Mouse (Mus musculus): Measurements from ENCODE around the gene Mtfp1.
A peak's percentile ranks its signal among the peaks of the same experiment; 100 is the strongest.
"Not testable (repeated sequence)": the region's sequence is repeated elsewhere in the genome, so short reads cannot be mapped to it uniquely, and the experiment has no call there.

The Mtfp1 gene

DNA sequence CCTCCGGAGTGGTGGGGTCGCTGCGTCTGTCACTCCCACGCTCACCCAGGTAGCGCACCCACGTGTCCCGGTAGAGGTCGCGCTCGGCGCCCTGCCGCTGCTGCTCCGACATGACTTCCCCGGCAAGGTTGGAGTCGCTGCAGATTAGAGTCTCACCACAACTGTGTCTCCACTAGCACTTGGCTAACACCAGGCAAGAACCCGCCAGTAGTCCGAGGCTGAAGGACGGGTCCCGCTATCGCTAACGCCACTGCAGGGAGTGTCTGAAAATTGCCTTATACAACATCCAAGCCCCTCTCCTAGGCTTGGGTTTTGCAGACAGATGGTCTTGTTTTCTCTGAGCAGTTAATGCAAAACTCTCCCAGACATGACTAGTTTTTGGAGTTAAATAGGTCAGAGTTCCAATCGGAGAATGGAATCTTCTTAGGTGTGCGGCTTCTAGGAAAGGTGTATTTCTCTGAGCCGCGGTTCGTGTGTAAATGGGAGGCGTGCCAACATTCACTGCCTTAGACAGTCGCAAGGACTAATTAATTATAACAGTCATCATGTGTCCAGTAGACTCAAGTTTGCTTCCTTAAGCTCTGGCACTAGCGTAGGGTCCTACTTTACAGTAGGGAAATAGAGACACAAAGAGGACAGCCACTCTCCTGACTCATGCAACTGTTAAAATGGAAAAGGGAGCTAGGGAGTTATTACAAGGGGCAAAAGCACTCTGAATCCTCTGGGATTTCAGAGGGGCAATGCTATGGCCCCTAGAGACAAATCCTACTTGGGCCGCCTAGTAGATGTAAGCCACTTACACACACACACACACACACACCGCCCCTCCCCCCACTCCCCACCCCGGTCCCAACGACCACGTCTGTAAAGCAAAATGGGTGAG, at the start of gene Mtfp1:
Gene Mtfp1, minus strand, starts transcription at position 275 of the 883 bp plus-strand sequence.
- DNase-seq = peak; percentile 77

DNA sequence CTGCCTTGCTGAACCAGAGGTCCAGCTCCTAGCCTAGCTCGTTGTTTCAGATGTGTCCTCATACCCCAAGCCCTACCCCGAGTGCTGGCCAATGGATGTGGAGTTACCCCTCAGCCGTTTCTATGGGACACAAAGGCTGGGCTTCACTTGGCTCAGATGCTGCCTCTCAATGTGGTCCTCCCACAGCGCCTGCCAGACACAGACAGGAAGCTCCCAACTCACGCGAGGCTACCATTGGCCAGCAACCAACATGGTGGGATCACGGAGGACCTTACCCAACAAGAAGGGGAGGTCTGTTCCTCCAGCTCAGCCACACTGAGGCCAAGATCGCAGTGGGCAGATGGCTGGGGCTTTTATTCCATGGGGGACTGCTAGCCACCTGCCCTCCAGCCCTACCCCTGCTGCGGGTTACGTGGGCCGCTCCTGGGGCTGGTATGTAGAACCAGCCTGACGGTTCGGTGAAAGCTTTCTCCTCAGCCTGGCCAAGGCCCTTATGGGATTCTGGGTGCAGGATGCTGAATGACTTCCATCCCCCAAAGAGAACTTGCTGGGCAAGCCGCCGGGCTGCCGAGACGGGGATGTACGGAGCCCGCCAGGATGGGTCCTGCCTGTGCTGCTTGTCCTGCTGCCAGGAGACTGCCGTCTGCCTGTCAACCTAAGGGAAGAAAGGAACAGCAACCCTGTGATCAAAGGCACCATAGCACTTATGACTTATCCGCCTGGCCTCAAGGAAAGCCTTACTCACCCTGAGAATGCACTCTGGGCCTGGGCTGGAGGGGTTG, 48.2 kb upstream of the Mtfp1 start:
- no peak for DNase-seq

DNA sequence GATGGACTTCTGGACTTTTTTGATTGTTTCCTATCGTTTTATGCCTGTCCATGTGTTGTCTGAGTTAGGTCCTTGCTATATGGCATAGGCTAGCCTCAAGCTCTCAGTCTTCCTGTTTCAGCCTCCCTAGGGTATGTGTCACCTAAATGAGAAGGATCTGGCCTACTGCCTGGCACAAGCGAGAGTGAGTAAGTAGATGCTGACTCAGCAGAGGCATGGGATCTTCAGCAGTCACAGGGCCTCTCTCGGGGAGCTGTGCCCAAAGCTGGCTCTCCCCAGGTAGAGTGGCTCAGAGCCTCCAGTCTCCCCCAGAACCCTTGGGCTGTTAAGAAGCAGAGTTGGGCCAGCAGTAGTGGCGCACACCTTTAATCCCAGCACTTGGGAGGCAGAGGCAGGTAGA, 47.1 kb upstream of the Mtfp1 start:
- no peak for DNase-seq

DNA sequence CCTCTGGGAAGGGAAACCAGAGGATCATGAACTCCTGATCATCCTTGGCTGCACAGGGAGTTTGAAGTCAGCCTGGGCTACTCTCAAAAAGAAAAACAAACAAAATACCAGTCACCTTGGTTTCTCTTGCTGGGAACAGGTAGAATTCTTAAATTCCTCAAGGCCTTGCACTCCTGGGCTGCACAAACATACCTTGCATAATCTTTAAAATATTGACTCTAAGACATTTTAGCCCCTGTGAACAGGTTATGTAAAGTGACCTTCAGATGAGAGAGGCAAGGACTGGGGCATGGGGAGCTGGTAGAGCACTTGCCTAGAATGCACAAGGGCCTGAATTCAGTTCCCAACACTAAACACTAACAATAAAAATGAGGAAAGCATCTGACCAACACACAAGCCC, 46.3 kb upstream of the Mtfp1 start:
- DNase-seq = no peak

DNA sequence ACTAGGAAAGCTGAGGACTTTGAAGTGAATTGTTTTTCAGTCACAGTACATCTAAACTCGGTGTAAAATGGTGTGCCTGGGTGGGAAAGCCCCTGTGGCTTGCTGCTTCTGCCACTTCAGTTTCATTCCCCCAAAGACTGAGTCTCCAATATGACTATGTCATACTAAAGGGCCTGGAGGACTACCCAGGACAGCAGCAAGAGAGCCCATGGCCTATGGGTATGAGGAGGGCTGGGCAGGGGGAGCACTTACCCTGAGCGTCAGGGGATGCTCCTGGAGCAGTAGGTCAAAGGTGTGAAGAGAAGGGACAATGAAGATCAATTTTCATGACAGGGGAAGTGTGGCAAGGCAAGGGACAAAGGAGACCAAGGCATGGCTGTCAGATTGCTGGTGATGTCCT, 43.7 kb upstream of the Mtfp1 start:
- no peak for DNase-seq

DNA sequence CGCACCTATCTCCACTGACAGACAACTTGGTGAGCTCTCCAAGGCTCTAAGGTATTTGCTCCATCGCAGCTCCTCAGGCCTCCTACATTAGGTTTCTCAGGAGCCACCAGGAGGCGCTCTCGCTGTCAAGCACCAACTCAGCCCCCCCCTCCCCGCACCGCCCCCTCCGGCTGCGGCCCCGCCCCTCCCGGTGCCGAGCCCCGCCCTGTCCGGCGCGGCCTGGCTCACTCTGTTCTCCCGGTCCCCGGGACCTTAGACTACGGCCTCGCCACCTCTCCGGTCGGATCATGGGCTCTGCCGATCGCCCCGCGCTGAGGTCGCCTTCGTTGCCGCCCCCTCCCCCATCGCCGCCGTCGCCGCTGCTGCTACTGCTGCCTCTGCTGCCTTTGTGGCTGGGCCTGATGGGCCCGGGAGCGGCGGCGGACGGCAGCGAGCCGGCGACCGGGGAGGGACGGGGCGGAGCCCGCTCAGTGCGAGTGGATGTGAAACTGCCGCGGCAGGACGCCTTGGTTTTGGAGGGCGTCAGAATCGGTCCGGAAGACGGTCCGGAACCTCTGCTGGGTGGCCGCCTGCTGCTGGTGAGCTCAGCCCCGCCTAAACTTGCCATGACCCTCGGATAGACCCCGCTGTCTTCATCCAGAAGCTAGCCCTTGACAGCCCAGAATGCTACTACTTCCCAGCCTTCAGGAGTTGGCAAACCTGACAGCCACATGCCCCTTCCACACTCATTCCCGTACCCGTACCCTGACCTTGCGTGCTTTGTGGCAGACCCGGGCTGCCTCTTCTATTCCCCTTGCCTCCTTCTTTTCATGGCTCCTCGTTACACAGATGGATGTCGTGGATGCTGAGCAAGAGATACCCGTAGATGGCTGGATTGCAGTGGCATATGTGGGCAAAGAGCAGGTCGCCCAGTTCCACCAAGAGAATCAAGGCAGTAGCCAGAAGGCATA, 40.0 kb upstream of the Mtfp1 start, which contains the start of gene Rnf215:
Gene Rnf215, plus strand, starts transcription at position 217 of the 950 bp plus-strand sequence.
- DNase-seq = peak; percentile 81

DNA sequence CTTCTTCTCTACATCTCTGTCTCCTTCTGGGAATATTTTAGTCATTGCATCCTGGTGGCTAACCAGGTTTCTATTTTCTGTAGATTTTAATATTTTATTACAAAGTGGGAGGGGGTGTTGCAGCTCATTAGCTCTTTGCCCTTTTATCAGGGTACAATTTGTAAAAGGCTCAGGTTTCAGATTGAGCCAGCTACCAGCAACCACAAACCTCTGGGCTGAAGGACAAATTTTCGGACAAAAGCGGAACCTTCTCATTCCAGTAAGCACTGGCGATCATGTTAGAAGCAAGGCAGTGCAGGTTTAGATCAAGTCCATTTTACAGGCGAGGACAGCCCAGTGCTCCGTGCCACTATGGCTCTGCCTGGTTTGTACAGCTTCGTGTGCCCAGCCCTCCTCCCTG, 39.2 kb upstream of the Mtfp1 start:
- no peak for DNase-seq

DNA sequence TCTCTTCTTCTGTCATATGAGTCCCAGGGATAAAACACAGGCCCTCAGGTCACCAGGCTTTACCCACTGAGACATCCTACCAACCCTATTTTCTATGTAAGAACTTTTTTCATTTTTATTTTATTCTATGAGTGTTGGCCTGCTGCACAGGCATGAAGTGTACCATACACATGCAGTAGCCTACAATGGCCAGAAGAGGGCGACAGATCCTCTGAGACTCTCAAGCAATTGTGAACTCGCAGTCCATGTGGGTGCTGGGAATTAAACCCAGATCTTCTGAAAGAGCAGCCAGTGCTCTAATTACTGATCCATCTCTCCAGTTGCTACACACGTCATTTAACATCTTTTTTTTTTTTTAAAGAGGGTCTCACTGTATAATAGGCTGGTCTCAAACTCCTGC, 38.2 kb upstream of the Mtfp1 start:
- no peak for DNase-seq

DNA sequence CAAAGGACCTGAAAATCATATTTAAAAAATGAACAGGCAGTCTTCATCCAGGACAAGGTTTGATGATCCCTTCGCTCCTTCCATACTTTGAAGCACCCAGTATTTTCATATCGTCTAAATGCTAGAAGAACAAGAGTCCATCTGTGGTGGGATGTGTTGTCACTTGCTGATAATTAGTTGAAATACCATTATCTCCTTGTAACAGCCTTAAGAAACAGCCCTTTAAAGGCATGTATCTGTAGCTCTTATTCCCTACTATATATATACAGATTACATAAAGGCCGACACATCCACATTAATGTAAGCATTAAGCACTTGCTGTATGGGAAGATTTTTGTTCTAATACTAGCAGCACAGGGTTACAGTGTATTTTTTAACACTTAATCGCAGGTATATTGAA, 33.2 kb upstream of the Mtfp1 start:
- not testable (repeated sequence) for DNase-seq

DNA sequence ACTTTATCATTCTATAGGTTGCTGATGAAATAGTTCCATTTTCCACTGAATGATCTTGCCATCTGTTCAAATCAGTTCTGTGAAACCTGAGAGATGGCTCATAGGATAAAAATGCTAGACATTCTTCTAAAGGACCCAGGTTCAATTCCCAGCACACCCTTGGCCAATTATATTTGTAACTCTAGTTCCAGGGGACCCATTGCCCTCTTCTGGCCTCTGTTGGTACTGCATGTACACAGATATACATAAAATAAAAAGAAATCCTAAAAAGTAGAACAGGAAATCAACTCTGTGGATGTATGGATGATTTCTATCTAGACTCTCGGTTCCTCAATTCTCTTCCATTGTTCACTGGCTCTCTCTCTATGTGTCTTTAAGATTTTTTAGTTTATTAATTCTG, 31.8 kb upstream of the Mtfp1 start:
- DNase-seq = no peak

DNA sequence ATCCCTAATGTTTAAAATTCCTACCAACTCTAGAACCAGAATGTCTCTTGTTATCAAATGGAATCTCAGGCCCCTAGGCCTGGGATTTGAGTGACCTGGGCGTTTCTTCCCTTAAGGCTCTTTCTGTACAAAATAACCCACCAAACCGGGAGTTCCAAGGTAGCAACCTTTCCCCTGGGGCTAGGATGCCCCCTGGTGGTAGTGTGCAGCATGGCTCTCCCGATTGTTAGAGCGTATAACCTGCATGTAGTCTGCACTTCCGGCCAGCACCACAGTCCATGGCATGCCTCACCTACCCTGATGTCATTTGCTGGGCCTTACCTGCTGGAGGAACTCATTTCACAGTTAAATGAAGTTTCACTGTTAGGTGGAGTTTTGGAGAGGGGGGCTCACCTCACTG, 28.7 kb upstream of the Mtfp1 start:
- DNase-seq = peak; percentile 37

DNA sequence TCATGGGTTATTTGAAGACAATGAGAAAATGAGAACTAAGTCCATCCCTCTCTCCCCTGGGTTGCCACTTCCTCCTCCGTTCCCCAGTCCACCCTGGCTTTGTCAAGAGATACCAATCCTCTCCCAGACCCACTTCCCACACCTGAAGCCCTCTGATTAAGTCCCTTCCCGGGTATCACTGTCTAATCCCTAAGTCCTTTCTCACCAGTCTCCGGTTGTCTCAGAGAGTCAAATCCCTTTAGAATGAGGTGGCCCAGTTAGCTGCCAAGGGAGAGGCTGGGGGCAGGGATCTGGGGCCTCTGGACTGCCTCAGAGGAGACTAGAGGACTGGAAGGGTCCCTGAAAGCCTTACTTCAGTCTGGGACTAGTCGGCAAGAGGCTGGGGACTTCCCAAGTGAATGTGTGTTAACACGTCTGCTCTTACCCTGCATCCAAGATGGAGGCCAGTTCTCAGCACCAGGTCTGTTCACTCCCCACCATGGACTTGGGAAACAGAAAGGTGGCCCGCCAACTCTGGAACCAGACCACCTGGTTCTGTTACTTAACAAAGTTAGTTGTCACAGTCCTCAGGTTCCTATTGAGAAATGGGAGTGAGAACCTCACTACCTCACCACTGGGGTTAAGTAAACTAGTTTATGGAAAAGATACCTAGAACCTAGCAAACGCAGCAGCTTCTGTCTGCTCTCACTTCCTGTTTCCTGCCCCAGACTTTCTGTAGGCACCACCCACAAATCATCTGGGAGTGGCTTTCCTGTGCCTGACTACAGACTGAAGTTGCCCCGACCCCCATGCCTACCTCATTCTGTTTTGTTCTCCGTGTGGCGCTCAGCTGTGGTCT, 27.7 kb upstream of the Mtfp1 start, which contains the start of gene Sec14l2:
Gene Sec14l2, minus strand, starts transcription at position 674 of the 838 bp plus-strand sequence.
- no peak for DNase-seq

DNA sequence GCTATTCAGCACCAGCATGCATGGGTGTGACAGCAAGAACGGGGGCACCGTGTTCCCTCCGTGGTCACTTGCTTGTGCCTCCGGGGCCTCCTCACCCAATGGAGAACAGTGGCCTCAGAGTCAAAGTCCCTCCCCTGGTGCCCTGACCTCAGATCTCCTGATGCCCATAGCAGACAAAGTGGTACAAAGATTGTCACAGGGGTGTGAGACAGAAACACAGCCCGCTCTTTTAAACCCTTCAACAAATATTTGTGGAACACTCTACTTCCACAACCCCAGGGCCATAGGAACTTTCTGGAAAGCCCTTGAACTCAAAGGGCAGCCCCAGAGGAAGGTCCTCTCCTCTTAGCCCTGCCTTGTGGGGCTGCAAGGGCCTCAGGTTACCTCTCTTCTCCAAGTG, 27.0 kb upstream of the Mtfp1 start:
- DNase-seq = no peak

DNA sequence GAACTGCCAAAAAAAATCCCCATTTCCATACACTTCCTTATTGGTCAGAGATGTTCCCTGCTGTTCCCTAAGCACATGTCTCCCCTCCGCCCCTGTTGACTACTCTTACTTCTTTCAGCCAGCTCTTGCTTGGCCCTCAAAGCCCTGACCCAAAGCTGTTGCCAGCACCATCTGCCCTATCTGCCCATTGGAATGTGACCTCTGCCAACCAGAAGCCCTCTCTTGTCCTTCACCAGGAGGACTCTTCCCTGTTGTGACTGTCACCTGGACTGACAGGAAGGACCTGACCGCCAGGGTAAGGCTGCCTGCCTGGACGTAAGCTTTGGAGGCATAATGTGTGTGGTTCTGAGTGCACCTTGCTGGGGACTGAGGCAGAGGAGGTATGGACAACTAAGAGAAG, 26.4 kb upstream of the Mtfp1 start:
- no peak for DNase-seq

DNA sequence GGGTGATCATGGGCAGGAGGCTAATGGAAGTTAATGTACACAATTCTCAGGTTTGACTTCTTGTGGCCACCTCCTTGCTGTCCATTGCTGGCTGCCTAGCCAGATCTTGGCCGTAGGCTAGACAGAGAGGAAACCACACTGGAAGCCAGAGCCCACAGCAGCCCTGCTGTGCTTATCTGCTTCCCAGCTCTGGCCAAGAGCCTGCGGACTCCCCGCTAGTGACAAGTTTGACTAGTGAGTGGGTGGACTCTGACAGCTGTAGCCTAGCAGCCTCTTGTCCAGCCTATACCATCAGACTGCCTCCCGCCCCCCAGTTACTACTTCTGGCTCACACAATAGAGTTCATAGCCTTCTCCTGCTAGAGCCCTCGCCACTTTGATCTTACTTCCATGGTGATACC, 24.4 kb upstream of the Mtfp1 start:
- no peak for DNase-seq

DNA sequence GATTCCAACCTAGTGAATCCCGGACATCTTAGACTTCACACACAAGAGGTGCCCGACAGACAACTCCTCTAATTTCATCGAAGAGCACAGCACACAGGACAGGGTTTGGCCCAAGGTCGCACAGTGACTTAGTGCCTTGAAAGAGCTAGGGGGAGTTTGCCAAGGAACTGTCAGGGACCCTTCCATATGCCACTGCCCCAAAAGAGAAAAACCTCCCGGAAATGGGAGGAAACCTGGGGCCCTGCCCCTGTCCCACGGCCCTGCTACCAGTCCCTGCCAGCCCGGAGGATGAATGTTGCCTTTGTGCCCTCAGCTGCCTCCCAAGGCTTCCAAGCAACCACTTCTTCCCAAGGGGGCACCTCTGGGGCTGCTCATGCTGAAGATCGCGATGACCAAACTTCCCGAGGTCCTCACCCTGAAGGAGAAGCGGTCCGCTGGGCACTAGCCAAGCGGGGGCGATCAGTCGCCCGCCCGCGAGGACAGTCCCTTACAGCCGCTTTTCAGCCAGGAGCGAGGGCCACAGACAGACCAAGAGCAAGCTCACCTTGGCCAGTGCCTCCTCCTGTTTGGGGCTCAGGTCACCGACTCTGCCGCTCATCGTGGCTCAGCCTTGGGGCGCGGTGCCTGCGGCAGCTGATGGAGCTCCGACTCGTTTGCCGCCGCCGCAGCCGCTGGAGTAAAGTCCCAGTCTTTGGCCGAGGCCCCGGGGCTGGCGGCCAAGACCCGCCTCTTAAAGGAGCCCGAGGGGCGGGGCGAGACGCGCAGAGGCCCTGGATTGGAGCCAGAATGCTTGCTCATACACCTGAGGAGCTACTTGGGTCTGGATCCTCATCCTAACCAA, 23.1 kb upstream of the Mtfp1 start:
- DNase-seq = peak; percentile 76

DNA sequence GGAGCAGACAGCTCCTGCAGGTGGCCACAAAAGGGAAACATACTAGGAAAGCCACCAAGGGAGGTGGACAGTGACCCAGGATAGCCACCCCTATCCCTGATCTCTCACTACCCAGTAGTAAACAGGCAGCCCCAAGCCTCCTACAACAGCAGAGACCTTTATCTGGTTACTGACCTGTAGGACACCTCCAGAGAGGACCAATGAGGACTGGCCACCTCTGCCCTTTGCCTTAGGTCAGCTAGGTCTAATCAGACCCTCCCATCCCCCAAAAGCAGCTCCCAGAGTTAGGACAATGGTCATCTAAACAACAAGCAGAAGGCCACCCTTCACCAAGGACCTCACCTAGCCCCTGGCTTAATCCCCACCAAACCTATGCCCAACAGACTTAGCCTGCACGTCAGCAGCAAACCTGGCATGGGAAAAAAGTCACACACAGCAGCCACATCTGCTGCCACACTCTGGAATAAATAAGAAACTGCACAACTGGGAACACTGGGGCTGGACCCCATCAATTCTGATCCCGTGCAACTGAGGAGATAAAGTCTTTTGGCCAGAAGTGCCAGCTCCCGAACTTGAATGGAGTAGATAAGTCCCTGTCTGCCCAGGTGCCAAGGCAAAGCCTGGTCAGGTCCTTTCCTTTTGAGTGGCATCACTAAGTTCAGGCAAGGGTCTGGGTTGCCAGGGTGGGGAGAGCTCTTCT, 22.3 kb upstream of the Mtfp1 start:
- no peak for DNase-seq

DNA sequence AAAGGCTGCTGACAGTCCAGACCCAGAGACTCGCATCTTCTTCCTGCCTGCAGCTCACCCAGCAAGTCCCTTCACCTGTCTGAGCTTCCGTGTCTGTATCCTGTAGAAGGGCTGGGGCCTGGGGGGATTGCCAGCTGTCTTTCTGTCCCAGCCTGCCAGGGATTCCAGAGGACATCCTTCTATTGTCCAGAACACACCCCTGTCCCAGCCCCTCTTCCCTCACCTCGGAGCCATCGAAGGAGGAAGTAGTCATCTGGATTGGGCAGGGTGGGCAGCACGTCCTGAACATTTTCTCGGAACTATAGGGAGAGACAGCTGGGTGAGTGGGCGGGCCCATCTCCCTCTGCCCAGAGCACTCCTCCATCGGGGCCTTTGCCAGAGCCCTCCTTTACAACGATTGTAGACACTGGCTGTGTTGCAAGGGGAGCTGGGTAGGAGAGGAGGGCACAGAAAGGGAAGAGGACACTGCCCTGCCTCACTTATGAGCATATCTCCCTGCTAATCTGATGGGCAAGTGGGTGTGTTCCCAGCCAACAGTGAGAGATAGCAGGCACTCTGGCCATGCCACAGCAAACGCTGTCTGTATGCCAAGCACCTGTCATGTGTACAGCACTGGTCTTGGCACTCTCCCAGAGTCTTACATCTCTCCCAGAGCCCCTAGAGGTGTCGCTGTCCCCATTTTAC, 21.4 kb upstream of the Mtfp1 start:
- no peak for DNase-seq

DNA sequence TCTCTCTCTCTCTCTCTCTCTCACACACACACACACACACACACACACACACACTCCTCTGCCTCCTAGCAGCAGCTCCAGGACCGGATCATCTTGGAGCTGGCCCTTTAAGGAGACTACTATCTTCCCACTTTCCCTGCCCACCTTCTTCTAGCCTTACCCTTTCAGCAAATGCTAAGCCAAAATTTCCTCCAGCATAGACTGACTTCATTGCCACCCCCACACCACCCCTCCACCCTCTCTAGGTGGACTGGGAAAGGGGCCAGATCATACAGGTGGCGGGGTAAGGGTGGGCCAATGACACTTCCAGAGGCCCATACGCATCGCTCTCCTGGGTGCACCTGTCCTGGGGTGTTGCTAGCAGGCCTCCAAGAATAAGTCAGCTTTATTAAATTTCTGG, 20.2 kb upstream of the Mtfp1 start:
- no peak for DNase-seq

DNA sequence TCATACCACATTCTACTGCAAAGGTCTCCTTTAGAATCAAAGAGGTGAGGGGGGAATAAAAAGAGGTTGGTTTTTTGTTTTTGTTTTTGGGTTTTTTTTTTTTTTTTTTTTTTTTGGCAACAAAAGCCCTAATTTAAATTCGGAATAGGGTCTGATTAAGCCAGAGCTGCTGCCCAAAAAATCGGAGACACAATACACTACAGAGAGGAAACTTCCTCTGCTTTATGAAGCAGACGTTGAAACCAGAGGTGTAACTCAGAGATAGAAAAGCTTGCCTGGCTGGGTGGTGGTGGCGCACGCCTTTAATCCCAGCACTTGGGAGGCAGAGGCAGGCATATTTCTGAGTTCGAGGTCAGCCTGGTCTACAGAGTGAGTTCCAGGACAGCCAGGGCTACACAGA, 19.3 kb upstream of the Mtfp1 start:
- DNase-seq = not testable (repeated sequence)

Measured in kidney, adult 11 months (tissue).